Mouse (Mus musculus) embryonic fibroblast, embryonic 13.5 days (primary cell): ENCODE results near the gene Gab2.

Experiments
- CTCF ChIP-seq: IDR thresholded peaks from 2 replicates; pipeline ENCODE4 v1.5.1; 2011; ENCODE audit warnings: mild to moderate bottlenecking, control low read depth, low read length, moderate library complexity, borderline replicate concordance; ENCODE audit not compliant: insufficient read depth
- POLR2A ChIP-seq: IDR thresholded peaks from 2 replicates; pipeline ENCODE4 v1.6.1; 2011; ENCODE audit warnings: low read depth, mild to moderate bottlenecking, control low read depth, low read length, moderate library complexity

DNA sequence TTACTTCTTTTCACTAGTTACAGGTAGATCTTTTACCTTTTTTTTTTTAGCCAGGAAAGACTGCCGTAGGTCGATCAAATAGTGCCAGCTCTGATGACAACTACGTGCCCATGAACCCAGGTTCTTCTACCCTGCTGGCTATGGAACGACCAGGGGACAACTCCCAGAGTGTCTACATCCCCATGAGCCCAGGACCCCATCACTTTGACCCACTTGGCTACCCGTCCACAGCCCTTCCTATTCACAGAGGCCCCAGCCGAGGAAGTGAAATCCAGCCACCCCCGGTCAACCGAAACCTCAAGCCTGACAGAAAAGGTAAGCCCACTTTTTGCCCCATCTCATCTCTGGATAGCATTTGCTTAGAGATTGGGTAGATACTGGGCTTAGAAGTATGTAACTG, 219.9 kb downstream of the Gab2 start:
- TF ChIP-seq POLR2A = no peak
- TF ChIP-seq CTCF = no peak
